Mouse (Mus musculus): Measurements from ENCODE around the gene Smg5.

Gene Smg5

GRCm38 (mm10) chr3:88336058-88337013, at the start of gene Smg5, which contains the start of gene Tmem79:
Smg5 (plus strand) TSS chr3:88336260.
Tmem79 (minus strand) TSS chr3:88336148.
- under 1% methylated on average over 66 of the region's 66 CpGs for WGBS

DNA sequence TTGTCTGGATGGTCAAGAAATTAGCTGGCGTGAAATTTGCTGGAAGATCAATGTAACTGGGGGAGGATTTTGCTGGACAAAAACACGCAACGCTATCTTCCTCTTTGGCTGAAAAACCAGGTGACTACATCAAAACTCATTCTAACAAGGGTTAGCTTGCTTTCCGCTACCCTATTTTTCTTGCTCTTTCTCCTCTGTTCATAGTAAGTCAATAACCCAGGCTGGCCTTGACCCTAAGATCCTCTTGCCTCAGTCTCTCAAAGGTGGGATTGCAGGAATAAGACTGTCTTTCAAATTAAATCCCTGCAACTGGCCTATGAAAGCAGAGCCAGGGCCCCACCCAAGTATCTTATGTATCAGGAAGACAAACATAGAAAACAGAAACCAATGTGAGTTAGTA, 49.0 kb upstream of the Smg5 start, which contains the start of gene Gm38392:
Gene Gm38392, minus strand, starts transcription at position 101 of the 400 bp plus-strand sequence.
- WGBS = 97% methylated on average over 4 of the region's 4 CpGs

- WGBS = 81% methylated on average over 8 of the region's 10 CpGs
These were observed 47.8 kb upstream of the Smg5 start for GRCm38 (mm10) chr3:88288133-88288713.

DNA sequence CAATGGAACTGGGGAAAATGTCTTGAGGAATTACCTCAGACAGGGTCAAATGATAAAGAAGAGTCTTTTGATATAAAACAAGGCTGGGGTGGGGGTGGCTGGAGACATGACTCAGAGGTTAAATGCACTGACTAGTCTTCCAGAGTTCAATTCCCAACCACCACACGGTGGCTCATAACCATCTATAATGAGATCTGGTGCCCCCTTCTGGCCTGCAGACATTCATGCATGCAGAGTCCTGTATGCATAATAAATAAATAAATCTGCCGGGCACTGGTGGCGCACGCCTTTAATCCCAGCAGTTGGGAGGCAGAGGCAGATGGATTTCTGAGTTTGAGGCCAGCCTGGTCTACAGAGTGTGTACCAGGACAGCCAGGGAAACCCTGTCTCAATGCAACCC, 44.1 kb upstream of the Smg5 start:
- WGBS = 37% methylated on average over 4 of the region's 4 CpGs

GRCm38 (mm10) chr3:88295272-88295671, 40.8 kb upstream of the Smg5 start:
- WGBS = 68% methylated on average over 1 of the region's 1 CpGs

- WGBS = under 1% methylated on average over 12 of the region's 12 CpGs
These were observed 39.9 kb upstream of the Smg5 start for GRCm38 (mm10) chr3:88296110-88296560.

GRCm38 (mm10) chr3:88296561-88297318, 39.3 kb upstream of the Smg5 start, which contains the start of the genes Tsacc and Cct3:
Tsacc (minus strand) TSS chr3:88296999.
Cct3 (plus strand) TSS chr3:88297116.
- under 1% methylated on average over 44 of the region's 44 CpGs for WGBS

DNA sequence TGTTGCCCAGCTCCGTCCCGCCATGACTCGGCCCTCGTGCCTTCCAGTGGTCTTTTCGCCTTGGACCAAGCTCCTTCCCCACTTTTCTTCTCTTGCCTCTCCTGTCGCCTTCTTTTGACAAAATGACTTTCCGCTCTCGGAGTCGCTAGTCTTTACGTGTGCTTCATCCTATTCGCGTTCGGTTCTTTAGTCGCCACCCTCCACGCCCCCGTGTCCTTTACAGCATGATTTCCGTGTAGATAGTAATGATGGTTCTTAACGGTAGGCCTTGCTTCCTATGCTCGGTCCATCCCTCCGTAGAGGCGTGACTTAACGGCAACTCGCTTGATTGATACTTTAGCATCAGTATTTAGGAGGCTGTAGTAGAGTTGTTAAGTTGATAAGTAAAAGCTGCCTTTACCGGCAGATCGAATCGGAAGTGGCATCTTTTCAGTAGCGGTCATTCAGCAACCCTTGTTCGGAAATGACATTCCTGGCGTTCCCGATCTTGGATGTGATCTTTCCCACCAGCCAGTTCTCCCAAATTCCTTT, 38.7 kb upstream of the Smg5 start:
- under 1% methylated on average over 30 of the region's 30 CpGs for WGBS

GRCm38 (mm10) chr3:88299172-88299571, 36.9 kb upstream of the Smg5 start:
- 79% methylated on average over 1 of the region's 1 CpGs for WGBS

DNA sequence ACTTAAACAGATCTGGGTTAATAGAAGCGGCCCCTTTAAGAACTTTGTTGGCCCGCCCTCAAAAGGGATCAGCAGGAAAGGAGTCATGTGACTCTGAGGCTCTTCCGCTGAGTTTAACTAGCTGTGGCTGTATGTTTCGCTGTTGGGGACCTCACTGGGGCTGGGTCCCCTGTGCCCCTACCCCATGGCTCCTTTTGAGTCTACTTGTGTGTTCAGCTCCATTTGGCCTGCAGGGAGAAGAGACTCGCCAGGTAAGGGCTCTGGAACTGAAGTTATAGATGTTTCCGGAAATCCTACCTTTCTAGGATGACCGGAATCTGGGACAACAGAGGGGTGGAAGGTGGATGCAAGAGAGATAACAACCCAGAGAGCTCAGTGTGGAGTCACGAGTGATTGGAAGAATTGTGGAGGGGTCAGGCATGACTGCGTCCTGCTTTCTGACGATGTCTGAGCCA, 11.1 kb upstream of the Smg5 start, which contains the start of gene Glmp:
Gene Glmp, plus strand, starts transcription at position 73 of the 455 bp plus-strand sequence.
- under 1% methylated on average over 10 of the region's 10 CpGs for whole genome bisulfite sequencing

DNA sequence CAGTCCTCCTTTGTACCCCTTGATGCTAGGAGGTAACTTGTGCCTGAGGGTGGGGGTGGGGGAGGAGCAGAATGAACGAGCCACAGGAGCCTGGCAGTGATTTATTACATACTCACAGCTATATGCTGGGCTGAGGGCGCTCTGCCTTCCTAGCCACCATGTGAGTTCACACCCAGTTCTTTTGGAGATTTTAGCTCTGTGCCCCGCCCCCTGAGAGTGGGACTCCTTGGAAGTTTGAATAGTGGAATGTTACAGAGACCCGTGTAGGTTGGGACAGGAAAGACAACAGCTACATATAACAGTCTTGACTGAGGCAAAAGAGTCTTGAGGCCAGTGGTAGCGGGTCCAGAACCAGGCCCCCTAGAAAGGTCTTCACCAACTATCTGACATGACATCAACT, 7.1 kb upstream of the Smg5 start:
- WGBS = 81% methylated on average over 5 of the region's 5 CpGs

DNA sequence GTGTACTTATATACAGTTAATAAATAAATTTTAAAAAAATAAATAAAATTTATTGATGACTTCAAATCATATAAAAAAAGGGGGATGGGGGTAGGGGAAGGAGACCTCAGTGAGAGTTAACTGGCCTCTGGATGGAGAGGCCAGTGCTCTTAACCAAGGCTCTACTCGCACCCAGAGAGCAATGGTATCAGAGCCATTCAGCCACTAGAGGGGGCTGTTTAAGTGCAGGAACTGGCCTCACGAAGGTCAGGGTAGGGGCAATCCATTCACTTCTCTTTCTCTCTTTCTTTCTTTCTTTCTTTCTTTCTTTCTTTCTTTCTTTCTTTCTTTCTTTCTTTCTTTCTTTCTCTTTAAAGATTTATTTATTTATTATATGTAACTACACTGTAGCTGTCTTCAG, 4.8 kb upstream of the Smg5 start:
- WGBS = 31% methylated on average over 2 of the region's 2 CpGs

- 71% methylated on average over 12 of the region's 12 CpGs for WGBS
These were observed 1.9 kb upstream of the Smg5 start for GRCm38 (mm10) chr3:88334029-88334658.

GRCm38 (mm10) chr3:88334902-88335435, 1.1 kb upstream of the Smg5 start:
- WGBS = 35% methylated on average over 3 of the region's 3 CpGs

- WGBS = under 1% methylated on average over 27 of the region's 27 CpGs
These were observed 515 bp upstream of the Smg5 start for GRCm38 (mm10) chr3:88335436-88336053.

DNA sequence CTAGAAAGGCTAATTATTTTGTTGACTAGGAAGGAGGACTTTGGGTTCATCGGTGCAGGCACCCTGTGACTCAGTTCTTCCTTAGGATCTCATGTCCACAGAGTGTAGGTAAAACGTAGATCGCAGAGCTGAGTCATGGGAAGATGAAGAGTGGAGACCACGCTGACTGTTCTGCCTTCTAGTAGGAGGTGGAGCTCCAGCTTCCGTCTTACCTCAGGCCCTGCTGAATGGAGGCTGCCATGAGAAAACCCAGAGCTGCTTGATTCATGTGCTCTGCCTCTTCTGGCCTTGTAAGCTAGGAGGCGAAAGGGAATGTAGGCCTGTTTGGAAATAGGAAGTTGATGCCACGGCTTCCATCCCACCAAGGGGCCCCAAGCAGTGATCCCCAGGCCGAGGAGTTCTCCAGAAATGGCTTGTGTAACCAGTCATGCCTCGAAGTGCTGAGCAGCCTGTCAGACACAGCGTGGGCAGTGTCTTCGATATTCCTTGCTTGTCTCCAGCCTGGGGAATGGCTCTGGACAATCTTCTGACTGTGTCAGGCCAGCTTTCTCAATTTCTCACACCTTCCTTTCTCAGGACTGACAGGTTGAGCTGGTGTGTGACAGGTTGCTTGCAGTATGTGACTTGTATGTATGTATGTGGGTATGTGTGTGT, 1.4 kb downstream of the Smg5 start:
- WGBS = 45% methylated on average over 11 of the region's 11 CpGs

DNA sequence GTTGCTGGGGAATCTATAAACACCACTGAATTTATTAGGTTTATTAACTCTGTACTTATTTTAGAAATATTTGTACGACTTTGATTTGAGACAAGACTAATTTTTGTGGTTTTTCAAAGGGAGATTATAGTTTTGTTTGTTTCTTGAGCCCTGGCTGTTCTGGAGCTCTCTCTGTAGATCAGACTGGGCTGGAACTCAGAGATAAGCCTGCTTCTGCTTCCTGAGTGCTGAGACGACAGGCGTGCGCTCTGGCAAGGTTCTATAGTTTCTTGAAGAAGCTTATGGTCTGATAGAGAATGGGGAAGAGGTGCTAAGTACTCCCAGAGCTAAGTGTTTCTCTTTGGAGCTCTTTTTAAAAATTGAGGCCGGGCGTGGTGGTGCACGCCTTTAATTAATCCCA, 2.3 kb downstream of the Smg5 start:
- WGBS = 88% methylated on average over 7 of the region's 7 CpGs

GRCm38 (mm10) chr3:88339006-88339405, 2.9 kb downstream of the Smg5 start:
- WGBS = 56% methylated on average over 3 of the region's 3 CpGs

GRCm38 (mm10) chr3:88350732-88351131, 14.7 kb downstream of the Smg5 start:
- WGBS = 79% methylated on average over 13 of the region's 13 CpGs

GRCm38 (mm10) chr3:88352907-88353306, 16.8 kb downstream of the Smg5 start:
- WGBS = 86% methylated on average over 9 of the region's 9 CpGs
